Mouse (Mus musculus) erythroblast, embryonic 14.5 days (primary cell): ENCODE measurements around the gene Zfp62. TPM values are rescaled to one million over a fixed set of nuclear protein-coding genes. Genes with fewer than 3 reads are reported as not detected.

Experiments
- H3K27me3 ChIP-seq: 2 replicates; pipeline ENCODE4 v1.6.1; 2012; ENCODE audit warnings: inconsistent platforms; ENCODE audit not compliant: control insufficient read depth
- H3K36me3 ChIP-seq: 2 replicates; pipeline ENCODE4 v1.6.1; 2012; ENCODE audit warnings: mild to moderate bottlenecking, inconsistent platforms; ENCODE audit not compliant: control insufficient read depth
- H3K4me1 ChIP-seq: 2 replicates; pipeline ENCODE4 v1.6.1; 2012; ENCODE audit warnings: inconsistent platforms; ENCODE audit not compliant: control insufficient read depth
- H3K4me3 ChIP-seq: replicated peaks from 2 replicates; pipeline ENCODE3; 2012; ENCODE audit warnings: moderate library complexity, mild to moderate bottlenecking, inconsistent platforms
- H3K9me3 ChIP-seq: 2 replicates; pipeline ENCODE4 v1.6.1; 2012; ENCODE audit warnings: low read length, inconsistent platforms, mixed read lengths; ENCODE audit not compliant: control insufficient read depth
- GATA1 ChIP-seq: IDR thresholded peaks from 2 replicates; pipeline ENCODE4 v1.6.1; 2012; ENCODE audit warnings: low read length, inconsistent platforms, mixed read lengths
- TAL1 ChIP-seq: IDR thresholded peaks from 3 replicates; pipeline ENCODE4 v1.6.1; 2012; ENCODE audit warnings: low read length, inconsistent platforms, mixed read lengths
- polyA plus RNA-seq: library from polyadenylated mRNA; stranded (reverse); fragments of >175 nt; gene quantifications from 2 replicates; pipeline ENCODE4 v1.2.3, GENCODE M21; 2012

Zfp62 gene
- polyA plus RNA-seq, 1 experiment: 0.02 TPM

DNA sequence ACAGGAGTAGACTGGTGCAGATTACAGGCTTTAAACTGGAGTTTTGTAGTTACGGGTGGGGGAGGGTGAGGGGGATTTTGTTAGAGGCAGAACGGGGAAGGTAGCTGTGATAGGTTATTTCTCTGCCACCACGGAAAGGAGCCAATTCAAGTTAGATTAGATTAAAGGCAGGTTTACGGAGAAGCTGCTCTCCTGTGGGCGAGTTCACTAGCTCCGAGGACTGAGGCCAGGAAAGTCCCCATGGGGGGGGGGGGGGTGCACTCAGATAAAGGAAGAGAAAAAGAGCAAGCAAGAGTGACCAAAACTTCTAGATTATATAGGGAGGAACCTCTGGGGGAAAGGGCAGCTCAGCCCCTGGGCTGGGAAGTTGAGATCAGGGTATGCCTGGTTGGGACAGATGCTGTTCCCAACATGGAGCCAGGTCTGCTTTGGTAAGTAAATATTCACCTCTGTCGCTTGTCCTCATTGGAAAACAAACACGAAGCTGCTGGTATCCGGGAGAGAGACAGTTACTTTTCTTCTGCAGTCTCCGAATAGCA lies 500 bp upstream of the Zfp62 start:
- Histone ChIP-seq H3K4me3 (peak overlapping the region; percentile 87), H3K36me3 (peaks cover 13% of the 10 kb centered on the region), H3K4me1 (peaks cover 51% of the 10 kb centered on the region), H3K9me3 (peaks cover 3% of the 10 kb centered on the region), H3K27me3 (no peaks in the 10 kb centered on the region)
- TF ChIP-seq GATA1 (no peak), TAL1 (no peak)

- no peaks in the 10 kb centered on the region for H3K27me3 ChIP-seq
- no peaks in the 10 kb centered on the region for H3K9me3 ChIP-seq
- peak overlapping the region; percentile 87 for H3K4me3 ChIP-seq
- H3K36me3 ChIP-seq: peaks cover 13% of the 10 kb centered on the region
- TF ChIP-seq TAL1: no peak
- no peak for TF ChIP-seq GATA1
- peaks cover 61% of the 10 kb centered on the region for H3K4me1 ChIP-seq
Measured at GRCm38 (mm10) chr11:49203771-49204497, 842 bp downstream of the Zfp62 start.

GRCm38 (mm10) chr11:49205080-49205590 lies 2.0 kb downstream of the Zfp62 start:
- H3K27me3 ChIP-seq: no peaks in the 10 kb centered on the region
- H3K9me3 ChIP-seq: no peaks in the 10 kb centered on the region
- H3K36me3 ChIP-seq: peaks cover 20% of the 10 kb centered on the region
- peaks cover 69% of the 10 kb centered on the region for H3K4me1 ChIP-seq
- H3K4me3 ChIP-seq: peak overlapping the region; percentile 87
- no peak for TF ChIP-seq GATA1
- TF ChIP-seq TAL1: no peak

DNA sequence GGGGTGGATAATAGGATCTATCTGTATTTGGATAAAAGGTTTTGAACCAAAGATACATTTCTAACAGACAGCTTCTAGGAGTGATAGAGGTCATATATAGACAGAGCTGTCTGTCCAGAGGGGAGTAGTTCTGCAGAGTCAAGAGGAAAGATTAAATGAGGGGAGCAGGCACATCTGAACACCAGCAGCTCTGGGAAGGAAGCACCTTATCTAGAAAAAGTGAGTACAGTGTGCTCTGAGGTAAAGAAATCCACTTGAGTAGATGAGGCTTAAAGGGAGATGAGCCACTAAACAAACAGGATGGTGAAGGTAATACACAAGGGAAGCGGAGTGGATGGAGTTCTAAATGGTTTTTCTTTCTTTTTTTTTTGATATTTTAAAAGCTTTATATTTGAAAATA lies 4.4 kb downstream of the Zfp62 start:
- H3K36me3 ChIP-seq: peaks cover 25% of the 10 kb centered on the region
- peaks cover 77% of the 10 kb centered on the region for H3K4me1 ChIP-seq

GRCm38 (mm10) chr11:49212577-49212976 lies 9.5 kb downstream of the Zfp62 start:
- TF ChIP-seq TAL1 (no peak), GATA1 (no peak)
- Histone ChIP-seq H3K4me1 (peaks cover 48% of the 10 kb centered on the region), H3K36me3 (peaks cover 61% of the 10 kb centered on the region), H3K4me3 (no peak overlapping the region), H3K27me3 (no peaks in the 10 kb centered on the region), H3K9me3 (no peaks in the 10 kb centered on the region)

More for the DNA sequence above, 4.4 kb downstream of the Zfp62 start:
- Histone ChIP-seq H3K27me3 (no peaks in the 10 kb centered on the region), H3K4me3 (no peak overlapping the region), H3K9me3 (no peaks in the 10 kb centered on the region)
- TF ChIP-seq TAL1 (no peak), GATA1 (no peak)

GRCm38 (mm10) chr11:49213505-49213904 lies 10.4 kb downstream of the Zfp62 start:
- Histone ChIP-seq H3K4me3 (no peak overlapping the region), H3K27me3 (no peaks in the 10 kb centered on the region), H3K36me3 (peaks cover 64% of the 10 kb centered on the region), H3K9me3 (no peaks in the 10 kb centered on the region), H3K4me1 (peaks cover 41% of the 10 kb centered on the region)
- TF ChIP-seq GATA1 (no peak), TAL1 (no peak)

DNA sequence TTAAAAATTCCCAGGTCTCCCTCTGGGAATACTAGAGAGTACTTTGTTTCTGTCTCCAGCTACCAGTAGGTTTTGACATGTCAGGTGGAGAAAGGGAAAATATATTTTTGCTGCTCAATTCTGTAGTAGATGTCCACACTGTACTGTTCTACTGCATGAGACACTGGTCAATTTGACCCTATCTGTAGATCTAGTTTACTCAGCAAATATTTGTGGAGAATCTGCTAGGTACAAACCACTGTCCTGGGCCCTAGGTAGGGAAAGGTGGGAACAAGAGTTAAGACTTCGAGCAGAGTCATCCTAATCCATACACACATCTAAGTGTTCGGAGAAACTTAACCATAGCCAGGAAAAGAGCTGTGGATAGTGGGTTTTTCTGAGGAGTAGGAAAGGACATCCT lies 16.2 kb downstream of the Zfp62 start:
- Histone ChIP-seq H3K9me3 (no peaks in the 10 kb centered on the region), H3K27me3 (no peaks in the 10 kb centered on the region), H3K4me3 (no peak overlapping the region), H3K36me3 (peaks cover 36% of the 10 kb centered on the region), H3K4me1 (no peaks in the 10 kb centered on the region)
- TF ChIP-seq GATA1: no peak
- TF ChIP-seq TAL1: no peak

DNA sequence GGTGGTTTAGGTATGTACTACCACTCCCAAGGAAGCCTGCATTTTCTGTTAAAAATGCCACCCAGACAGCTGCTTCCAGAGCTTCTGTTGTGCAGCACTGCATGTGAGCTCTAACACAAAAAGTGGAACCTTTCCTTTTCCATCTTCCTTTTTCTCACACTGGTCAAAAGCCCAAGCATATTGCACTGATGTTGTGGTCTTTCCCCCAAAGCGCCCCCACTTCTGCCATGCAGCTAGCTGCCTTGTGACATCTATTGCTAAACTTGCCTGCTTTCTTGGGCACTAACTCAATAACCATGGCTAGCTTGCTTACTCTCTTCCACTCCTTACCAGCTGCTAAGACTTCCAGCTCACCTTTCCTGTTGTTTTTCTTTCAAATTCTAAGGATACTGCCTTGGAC lies 21.4 kb downstream of the Zfp62 start:
- Histone ChIP-seq H3K4me1 (no peaks in the 10 kb centered on the region), H3K36me3 (no peaks in the 10 kb centered on the region)

GRCm38 (mm10) chr11:49232781-49233180 lies 29.7 kb downstream of the Zfp62 start:
- no peak for TF ChIP-seq GATA1
- peaks cover 19% of the 10 kb centered on the region for H3K27me3 ChIP-seq
- H3K36me3 ChIP-seq: no peaks in the 10 kb centered on the region
- H3K4me1 ChIP-seq: peaks cover 2% of the 10 kb centered on the region
- no peak overlapping the region for H3K4me3 ChIP-seq
- H3K9me3 ChIP-seq: no peaks in the 10 kb centered on the region

More for the DNA sequence above, 21.4 kb downstream of the Zfp62 start:
- TF ChIP-seq GATA1: no peak
- TF ChIP-seq TAL1: no peak
- no peaks in the 10 kb centered on the region for H3K27me3 ChIP-seq
- H3K9me3 ChIP-seq: no peaks in the 10 kb centered on the region
- no peak overlapping the region for H3K4me3 ChIP-seq
